Mouse (Mus musculus) ovary, postnatal 36 days (tissue): Measurements from ENCODE around the gene Mlycd.
A peak's percentile ranks its signal among the peaks of the same experiment; 100 is the strongest.

Experiments
- DNase-seq: peaks from one replicate; pipeline ENCODE4 v3.0.0; 2022; ENCODE audit warnings: low spot score, mixed read lengths

The Mlycd gene

DNA sequence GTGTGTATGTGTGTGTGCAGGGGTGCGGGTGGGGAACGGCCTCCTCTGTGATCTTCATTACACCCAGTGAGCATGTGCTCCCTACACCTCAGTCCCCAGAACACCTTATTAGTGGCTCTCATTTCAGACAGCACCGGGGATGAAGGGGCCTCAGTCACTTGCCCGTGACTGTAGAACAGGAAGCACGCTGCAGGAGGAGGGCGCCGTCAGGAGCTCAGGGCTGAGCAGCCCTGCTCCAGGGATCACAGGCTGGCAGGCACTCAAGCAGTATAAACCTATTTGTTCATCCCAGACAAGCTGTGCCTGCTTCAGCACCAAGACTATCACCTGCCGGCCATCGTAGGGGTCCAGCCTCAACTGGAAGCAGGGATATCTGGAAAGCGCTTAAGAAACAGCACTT lies 9.2 kb downstream of the Mlycd start:
- no peak for DNase-seq

DNA sequence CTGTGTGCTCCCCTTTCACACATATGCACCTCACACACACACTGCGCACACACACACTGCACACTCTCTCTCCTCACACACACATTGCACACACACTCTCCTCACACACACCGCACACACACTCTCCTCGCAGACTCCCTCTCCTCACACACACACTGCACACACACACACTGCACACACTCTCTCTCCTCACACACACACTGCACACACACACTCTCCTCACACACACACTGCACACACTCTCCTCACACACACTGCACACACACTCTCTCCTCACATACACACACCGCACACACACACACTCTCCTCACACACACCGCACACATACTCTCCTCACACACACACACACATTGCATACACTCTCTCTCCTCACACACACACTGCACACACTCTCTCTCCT lies 10.0 kb downstream of the Mlycd start:
- no peak for DNase-seq

DNA sequence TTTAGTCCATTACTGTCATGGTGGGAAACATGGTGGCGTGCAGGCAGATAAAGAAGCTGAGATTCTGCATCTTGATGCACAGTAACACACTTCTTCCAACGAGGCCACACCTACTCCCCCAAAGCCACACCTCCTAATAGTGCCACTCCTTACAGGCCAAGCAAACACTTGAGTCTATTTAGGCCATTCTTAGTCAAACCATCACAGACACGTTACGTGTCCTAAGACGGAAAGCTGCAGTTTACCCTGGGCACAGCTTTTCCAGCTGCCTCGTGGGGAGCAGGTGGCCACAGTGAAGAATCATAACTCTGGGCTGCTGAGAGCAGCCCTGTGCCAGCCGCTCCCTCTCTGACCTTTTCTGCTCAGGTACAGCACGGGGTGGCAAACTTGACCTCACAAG lies 13.6 kb downstream of the Mlycd start:
- DNase-seq: no peak

DNA sequence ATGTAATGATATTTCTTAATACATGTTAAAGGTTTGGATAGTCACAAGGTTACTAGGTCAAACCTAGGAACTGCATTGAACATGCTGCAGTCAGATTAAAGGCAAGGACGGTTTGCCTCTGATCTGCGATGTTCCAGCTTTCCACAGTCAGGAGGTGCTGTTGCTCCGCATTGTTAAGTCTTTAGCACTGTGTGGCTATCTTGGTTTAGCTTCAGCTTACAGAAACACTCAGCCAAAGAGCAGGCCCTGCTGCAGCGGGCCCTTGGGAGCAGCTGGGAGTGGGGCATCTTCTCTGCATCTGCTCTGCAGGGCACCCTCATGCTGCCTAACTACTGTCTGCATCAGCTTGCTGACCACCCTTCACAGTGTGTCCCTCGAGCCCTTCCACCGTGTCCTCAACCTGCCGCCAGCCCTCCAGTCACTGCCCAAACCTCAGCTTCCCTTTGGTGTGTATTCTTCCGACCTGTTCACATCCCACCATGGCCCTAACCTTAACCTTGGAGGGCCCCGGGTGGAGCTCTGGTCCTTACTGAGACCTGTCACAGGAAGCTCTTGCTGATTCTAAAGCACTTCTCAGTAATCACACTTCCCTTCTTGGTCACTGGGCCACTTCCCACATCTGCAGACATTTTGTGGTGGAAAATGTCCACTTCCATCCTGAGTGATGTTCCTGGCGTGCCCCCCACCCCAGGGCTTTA lies 17.5 kb downstream of the Mlycd start:
- DNase-seq: no peak

DNA sequence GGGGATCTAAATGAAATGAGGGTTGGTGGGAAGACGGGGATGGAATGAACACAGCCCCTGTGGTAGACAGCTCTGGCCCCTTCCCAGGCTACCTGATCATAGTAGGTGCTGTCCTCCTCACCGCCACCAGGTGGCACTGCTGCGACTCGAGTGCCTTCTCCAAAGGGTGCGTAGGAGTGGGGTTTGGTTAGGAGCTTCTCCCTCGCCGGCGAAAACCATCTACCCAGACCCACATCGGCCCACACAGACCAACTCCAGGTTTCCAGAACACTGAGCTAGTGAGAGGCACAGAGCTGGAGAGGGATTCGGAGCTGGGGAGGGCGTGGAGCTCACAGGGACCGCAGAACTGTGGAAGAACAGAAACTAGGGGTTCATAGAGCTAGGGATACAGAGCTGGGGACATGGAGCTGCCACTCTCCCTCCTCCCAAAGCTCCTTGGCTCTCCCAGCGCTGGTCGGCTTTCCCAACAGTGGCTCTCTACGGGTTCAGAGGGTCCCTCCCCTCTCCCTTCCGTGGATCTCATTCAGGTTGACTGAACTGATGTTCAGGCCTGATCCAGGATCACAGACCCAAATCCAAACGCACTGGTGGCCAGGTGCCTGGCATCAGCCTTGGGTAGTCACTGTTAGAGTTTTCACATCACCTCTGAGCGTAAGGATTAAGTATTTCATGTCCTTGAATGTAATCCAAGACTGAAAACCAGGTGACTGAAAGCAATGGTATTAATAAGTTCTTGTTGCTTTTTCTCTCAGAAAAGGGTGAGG lies 18.2 kb downstream of the Mlycd start:
- DNase-seq: peak; percentile 73

DNA sequence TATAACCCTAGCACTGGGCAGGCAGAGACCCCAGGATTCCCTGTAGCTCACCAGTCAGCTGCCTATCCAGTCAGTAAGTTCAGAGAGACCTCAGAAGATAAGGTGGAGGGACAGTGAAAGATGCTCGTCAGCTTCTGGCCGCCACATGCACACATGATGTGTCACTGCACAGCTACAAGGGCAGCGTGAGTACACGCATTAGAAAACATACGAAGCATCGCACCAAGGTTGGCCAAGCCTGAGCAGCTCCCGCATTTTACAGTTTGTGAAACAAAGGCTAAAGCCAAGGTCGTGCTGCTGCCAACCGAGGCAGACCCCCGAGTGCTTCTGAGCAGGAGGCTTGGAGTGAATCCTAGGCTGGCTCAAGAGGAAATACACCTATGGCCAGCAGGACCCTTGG lies 18.9 kb downstream of the Mlycd start:
- DNase-seq: no peak

DNA sequence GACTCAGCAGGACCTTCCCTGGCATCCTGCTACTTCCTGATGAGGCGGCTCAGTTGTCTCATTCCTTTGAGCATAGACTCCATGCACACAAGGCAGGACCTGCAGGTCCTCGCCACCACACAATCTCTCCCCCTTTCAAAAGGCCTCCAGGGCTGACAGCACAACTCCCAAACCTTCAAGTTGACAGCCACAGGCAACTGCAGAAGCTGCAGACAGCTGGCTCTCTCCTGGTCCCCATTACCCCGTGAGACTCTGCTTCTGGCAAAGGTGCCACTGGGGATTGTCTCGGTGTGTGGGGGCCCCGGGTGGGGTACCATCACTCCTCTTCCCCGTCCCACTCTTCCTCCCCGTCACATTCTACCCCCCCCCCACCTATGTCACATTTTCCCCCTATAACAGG lies 25.6 kb downstream of the Mlycd start:
- no peak for DNase-seq

DNA sequence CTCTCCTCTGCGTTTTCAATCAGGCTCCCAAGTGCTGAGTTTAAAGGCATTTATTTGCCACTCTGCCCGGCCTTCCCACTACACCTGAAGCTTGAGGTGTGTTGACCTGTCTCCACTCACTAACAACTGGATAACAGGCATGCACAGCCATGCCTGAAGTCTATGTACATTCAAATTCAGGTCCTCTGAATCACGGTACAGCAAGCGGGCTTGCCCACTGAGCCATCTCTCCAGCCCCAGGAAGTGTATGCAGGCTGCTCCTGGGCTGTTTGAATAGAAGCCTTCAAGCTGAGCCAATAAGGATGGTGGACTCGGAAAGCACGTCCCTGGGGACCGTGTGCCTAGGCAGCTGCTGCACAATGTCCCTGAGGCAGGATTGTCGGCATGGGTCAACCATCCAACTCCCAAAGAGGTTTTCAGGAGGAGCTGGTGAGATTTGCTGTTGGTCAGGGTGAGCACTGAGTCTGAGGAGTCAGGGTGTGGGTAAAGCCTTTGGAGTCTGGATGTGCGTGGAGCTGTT lies 27.0 kb downstream of the Mlycd start:
- DNase-seq: no peak

DNA sequence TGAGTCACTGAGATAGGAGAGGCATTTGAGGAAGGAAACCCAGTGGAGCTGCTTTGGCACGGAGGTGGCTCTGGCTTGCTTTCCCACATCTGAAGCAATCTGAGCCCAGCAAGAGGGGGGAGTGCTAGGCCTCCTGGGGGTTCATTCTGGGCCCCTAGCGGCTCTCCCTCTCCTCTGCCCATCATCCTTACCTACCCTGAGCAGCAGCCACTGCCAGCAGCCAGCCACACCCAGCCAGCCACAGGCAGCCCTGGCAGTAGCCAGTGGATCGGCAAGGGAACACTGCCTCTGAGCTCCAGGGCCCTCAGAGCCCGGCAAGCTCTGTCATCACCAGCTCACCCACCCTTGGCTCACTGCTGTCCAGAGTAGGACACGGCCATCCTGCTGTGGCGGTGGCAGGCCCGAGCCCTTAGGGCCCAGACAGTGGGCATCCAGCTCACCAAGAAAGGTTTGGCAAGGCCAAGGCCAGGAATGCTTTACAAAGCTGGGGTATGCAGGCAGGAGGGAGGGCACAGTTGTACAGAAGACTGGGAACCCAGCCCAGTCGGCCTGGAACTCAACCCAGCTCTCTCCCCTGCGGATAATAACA lies 27.5 kb downstream of the Mlycd start:
- DNase-seq: peak; percentile 38

DNA sequence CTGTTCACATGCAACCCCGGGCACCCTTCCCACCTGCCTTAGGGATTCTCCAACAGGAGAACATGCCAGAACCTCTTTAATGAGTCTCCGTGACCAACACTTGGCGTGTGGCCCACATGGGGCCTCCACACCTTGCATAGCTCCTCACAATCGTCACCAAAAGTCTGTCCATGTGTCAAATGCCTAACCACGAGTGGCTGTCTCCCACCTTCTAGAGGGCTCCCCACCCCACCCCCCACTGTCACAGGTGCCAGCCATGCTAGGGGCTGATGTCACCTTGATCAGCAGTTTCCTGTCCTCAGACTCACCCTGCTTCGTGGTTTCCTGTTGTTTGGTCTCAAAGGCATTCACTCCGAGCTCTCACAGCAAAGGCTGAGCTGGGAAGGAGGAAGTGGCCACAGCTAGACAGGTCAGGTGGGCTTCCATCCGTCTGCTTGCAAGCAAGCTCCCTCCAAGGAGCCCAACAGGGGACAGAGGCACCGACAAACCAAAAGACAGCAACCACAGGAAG lies 29.0 kb downstream of the Mlycd start:
- DNase-seq: peak; percentile 10

DNA sequence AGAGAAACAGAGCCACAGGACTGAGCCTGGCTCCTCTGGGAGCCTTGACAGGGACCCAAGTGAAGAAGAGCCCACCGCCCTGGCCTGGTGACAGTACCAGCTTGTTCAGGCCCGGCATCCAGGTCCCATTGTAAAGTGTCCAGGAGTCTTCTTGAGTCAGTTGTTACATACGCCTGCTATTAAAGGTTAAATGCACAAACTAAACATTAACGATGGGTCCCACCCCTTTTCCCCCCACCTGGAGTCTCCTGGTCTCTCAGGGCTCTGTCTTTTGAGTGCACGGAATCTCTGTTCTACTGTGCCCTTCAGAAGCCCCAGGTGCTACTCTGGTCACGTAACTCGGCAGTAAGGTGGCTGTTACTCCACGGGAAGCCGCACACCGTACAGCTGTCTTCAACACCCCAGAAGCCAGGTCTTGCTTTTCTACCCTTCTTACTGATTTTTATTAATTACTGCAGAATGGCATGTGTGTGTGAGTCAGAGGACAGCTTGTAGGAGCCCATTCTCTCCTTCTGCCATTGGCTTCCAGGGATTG lies 29.6 kb downstream of the Mlycd start:
- DNase-seq: no peak

DNA sequence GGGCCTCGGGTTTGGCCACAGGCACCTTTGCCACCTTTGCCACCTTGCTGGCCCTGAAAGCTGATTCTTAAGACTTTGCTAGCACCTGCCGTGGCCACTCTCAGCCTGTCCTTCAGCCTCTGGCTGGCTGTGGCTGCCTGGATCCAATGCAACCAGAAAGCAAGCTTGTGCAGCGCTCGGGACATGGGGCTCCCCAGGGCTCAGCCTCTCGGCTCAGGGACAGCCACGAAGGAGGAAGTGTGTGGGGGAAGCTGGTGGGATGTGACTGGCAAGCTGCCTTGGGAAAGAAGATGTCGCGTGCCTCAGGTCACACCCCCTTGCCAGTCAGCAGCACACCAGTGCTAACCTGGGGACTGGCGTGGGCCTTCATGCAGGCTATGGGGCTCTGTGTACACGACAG lies 30.1 kb downstream of the Mlycd start:
- DNase-seq: peak; percentile 22

DNA sequence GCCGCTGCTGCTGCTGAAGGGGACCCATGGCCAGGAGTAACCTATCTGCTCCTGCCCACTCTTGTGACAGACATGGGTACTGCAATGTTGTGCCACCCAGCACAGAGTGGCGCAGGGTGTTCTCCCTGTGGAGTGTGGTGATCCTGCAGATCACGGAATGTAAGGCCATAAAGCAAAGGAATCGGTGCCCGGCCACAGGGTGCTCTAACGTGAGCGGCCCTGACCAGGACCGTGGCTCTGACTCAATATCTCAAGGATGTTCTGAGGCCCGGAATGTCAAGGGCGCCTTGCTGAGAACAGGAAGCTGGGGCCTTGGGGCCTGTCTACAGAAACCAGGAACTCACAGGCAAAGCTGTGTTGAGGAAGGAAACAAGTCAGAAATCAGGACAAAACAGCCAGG lies 30.9 kb downstream of the Mlycd start:
- DNase-seq: peak; percentile 65

DNA sequence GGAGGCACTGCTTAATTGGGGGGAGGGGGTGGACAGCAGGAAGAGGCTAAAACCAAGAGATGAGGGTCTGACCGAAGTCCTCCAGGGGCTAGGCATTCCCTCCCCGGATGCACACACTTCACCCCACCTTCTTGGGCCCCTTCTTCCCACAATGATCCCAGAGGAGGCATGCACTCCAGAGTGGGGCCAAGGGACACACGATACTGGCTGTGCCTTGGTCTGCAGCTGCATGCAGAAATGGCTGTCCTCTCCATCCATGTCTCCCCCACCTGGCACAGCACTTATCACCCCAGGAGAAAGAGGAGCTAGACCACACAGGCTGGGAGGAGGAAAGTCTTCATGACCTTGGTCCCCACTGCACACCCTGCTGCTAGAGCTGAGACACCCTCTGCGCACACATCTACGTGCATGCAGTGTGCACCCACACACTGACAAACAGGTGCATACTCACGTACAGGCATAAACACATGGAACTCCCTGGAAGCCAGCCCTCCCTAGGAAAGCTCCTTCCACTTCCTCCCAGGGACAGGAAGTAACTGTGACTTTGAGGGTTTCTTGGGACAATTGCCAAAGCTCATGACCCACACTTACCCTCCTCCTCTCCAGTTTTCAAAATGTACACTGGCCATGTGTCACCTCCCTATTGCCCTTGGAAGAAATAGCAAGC lies 31.5 kb downstream of the Mlycd start:
- no peak for DNase-seq

DNA sequence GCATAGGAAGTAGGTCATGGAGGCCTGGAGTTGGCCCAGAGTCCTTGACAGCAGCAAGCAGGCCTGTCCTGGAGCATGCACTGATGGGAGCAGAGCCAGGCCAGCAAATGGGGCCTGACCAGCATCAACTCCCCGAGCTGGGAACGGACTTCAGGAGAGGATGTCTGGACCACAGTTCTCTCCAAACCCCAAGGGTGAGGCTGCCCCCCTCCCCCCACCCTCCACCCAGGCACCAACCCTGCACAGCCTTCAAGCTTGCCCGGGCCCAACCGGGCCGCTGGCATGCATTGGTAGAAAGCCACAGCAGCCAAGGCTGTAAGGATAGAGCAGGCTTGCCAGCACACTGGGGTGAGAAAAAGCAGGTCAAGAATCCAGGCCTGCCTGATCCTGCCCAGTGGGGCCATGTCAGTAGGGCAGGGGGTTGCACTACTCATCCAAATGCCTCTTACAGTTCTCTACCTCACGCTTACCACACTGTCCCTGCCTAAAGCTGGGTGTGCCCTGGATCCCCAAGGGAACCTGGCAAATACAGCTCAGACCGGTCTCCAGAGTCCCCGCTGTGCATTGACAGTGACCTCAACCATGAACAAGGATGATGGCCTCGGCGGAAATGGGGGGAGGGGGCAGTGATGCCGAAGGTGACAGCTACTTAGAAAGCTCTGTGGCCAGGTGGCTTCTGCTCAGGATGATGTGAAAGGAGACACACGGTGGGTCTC lies 33.1 kb downstream of the Mlycd start:
- DNase-seq: no peak

DNA sequence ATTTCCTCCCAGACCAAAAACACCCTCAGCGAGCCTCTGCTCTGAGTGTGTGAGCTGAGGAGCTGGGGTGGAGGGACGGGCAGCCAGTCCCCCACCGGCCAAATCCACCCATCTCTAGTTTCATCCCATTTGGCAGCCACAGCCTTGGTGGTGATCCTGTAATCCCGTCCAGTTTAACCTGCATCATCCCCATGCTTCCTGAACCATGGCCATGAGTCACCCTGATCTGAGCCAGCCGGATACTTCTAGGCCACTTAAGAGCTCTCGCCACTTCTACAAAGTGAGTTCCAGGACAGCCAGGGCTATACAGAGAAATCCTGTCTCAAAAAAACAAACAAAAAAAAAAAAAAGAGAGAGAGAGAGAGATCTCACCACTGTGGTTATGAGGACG lies 33.7 kb downstream of the Mlycd start:
- DNase-seq: no peak

DNA sequence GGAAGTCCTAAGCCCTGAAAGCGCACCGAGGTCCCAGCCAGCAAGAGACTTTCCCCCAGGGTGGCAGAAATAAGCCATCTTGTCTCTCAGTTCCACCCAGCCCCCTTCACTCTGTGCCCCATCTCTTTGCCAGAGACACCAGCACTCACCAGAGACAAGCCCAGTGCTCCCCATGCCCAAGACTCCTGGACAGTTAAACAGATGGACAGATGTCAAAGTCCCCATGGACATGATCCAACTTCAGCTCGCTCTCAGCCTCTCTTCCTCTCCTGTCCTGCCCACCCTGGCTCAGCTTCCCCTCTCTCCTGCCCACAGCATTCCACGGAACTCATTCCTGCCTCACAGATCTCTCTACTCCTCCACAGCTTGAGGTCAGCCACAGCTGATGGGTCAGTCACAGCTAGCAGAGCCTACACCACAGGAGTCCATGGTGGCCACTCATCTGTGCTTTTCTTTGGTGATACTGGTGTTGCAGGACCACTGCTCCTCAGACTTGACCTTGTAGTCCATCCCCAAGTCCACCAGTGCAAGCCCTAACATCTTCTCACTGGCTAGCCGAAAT lies 34.2 kb downstream of the Mlycd start:
- no peak for DNase-seq

DNA sequence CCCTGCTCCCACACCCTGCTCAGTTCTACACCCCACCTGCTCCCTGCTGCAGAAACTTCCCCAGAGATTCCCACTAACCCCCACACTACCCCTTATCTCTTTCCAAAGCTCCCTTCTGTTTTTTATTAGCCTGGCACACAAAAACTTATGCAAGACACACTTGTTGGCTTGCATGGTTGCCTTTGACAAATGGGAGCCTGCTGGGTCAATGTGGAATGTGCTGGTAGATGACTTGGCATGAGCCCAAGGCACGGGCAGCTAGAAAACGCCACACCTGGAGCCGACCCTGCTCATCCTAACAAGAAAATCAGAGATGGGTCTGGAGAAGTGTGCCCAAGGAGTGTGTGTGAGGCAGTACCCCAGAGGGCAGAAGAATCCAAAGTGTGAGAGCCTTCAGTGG lies 34.9 kb downstream of the Mlycd start:
- DNase-seq: no peak

DNA sequence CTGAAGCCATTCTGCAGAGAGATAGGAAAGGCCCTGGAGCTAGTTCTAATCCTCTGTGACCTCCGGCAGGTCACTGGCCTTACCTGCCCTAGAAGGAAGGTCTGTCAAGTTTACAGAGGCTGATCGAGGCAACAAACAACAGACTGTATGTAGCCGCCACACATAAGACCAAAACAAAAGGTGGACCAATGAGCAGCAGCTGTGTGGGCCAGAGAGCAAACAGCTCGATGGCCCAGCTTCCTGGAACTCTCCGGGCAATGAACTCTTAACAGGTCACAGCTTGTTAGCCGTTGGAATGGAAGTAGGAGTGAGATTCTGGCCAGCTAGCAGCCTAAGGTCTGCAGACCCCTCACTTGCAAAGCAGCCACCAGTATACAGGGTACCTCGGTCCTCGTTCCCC lies 35.6 kb downstream of the Mlycd start:
- no peak for DNase-seq

DNA sequence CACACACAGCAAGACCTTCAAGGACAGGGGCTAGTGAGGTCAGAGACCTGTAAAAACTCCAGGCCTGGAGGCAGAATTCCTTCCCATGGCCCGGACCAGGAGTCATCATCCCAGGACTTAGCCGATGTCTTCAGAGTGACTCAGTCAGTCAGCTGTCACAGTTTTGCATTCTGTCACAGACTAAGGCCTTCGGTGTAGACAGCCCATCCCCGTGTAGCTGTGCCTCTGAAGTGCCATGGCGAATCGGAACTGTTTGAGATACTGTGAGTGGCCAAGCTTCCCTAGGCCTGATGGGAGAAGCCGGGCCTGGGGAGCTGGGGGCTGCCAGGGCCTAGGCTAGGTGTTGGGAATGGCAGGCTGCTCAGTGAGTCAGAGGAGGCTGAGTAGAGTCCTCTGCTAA lies 36.0 kb downstream of the Mlycd start:
- DNase-seq: no peak

DNA sequence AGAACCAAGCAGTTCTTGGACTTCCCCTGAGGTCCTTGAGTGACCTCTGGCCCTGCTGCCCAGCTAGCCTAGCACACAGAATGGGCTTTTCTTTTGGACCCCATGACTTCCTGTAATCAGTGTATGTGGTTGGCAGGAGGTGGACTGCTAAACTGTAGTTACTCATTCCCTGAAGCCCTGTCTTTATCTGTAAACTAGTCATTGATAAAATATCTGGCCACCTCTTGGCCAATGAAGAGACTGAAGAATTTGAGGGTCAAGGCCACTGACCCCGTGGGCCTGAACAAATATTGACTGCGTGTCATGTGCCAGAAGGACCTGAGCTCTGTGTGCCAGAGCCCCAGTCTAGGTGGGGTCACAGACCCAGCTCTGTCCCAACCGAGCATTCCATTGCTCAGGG lies 37.7 kb downstream of the Mlycd start:
- DNase-seq: no peak
